Mouse (Mus musculus): Measurements from ENCODE around the gene Vill. TPM values are rescaled to one million over a fixed set of nuclear protein-coding genes. Genes with fewer than 3 reads are reported as not detected.
A peak's percentile ranks its signal among the peaks of the same experiment; 100 is the strongest.

Gene Vill
- total and polyA plus RNA-seq, 2 experiments from 2014 or later, result 3.3 to 5.9 TPM

DNA sequence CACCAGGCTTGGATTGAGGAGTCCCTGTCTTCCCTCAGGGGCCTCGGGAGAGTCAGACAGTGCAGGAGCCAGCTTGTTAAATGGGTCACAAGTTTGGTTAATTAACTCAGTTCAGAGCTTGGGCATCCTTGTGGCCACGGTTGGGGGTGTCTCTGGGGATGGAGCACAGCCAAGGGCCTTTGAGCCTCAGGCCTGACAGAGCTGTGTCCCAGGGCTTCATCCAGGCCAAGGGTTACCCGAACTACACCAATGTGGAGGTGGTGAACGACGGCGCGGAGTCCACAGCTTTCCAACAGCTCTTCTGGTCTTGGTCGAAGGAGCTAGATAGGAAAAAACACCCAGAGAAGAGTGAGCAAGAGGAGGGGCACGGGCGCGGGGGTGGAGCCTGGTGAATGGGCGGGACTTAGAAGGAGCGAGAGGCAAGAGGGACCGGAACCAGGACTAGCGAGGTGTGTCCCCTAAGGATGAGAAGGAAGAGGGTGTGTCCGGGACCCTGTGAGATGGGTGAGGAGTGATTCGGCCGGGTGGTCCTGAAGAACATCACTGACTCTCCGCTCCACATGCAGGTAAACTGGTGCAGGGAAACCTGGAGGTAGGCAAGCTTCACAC, 10.6 kb downstream of the Vill start:
- no peak overlapping the region for H3K4me2 ChIP-seq (ENCODE audit: low read depth, low read length)
- WGBS, result 38% methylated on average over 19 of the region's 19 CpGs
- no peak overlapping the region for H3K4me3 ChIP-seq (ENCODE audit: low read length)

GRCm38 (mm10) chr9:119064296-119064695, 11.7 kb downstream of the Vill start:
- Histone ChIP-seq H3K9me3 (ENCODE audit: low read length) (no peaks in the 10 kb centered on the region), H3K36me3 (ENCODE audit: insufficient read depth, low read length) (no peaks in the 10 kb centered on the region), H3K4me1 (ENCODE audit: insufficient read depth, low read length) (no peaks in the 10 kb centered on the region), H3K4me2 (ENCODE audit: low read depth, low read length) (no peak overlapping the region), H3K9ac (replicated peaks; ENCODE audit: low read length) (no peak overlapping the region), H3K27ac (no peak overlapping the region), H3K4me3 (ENCODE audit: low read length) (no peak overlapping the region), H3K27me3 (ENCODE audit: insufficient read depth, low read length) (no peaks in the 10 kb centered on the region)
- WGBS, result 72% methylated on average over 4 of the region's 4 CpGs
- DNase-seq (ENCODE audit: low spot score) (no peak), ATAC-seq (no peak)
- TF ChIP-seq CTCF (IDR thresholded peaks at IDR 0.05; ENCODE audit: low read depth), result no peak

More for the DNA sequence above, 10.6 kb downstream of the Vill start:
- no peak for TF ChIP-seq CTCF (IDR thresholded peaks at IDR 0.05; ENCODE audit: low read depth)
- no peak overlapping the region for H3K27ac ChIP-seq
- DNase-seq (ENCODE audit: low spot score), result no peak
- no peaks in the 10 kb centered on the region for H3K36me3 ChIP-seq (ENCODE audit: insufficient read depth, low read length)
- H3K9ac ChIP-seq (replicated peaks; ENCODE audit: low read length), result no peak overlapping the region
- peak; percentile 43; the same call in 1 of the 2 replicates for ATAC-seq
- no peaks in the 10 kb centered on the region for H3K4me1 ChIP-seq (ENCODE audit: insufficient read depth, low read length)
- H3K27me3 ChIP-seq (ENCODE audit: insufficient read depth, low read length), result no peaks in the 10 kb centered on the region
- no peaks in the 10 kb centered on the region for H3K9me3 ChIP-seq (ENCODE audit: low read length)

DNA sequence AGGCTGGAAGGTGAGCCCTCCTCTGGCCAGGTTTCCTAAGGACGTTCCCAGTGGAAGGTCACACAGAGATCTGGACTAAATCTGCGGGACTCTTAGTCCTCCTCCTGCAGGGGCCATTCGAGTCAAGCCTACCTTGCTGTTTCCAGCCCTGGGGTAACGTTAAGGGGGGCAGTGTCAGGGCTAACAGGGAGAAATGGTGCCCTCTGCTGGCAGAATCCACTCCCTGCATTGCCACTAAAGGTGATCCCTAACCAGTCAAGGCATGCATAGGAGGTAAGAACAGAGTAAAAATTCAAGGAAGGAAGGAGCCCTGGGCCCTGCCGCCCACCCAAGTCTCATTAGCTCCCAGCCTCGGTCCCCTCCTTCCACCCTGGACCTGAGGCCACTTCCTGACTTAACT, 15.0 kb downstream of the Vill start:
- no peak overlapping the region for H3K4me3 ChIP-seq (ENCODE audit: low read length)
- ATAC-seq (0 out of 2 replicates have a peak, but pooled peaks have one; percentile 53), DNase-seq (ENCODE audit: low spot score) (peak; percentile 87)
- no peak overlapping the region for H3K4me2 ChIP-seq (ENCODE audit: low read depth, low read length)
- 4% methylated on average over 6 of the region's 6 CpGs for WGBS
- TF ChIP-seq CTCF (IDR thresholded peaks at IDR 0.05; ENCODE audit: low read depth), result peak; percentile 97
- no peaks in the 10 kb centered on the region for H3K9me3 ChIP-seq (ENCODE audit: low read length)
- H3K27ac ChIP-seq, result no peak overlapping the region
- no peak overlapping the region for H3K9ac ChIP-seq (replicated peaks; ENCODE audit: low read length)
- no peaks in the 10 kb centered on the region for H3K4me1 ChIP-seq (ENCODE audit: insufficient read depth, low read length)
- H3K27me3 ChIP-seq (ENCODE audit: insufficient read depth, low read length), result no peaks in the 10 kb centered on the region
- H3K36me3 ChIP-seq (ENCODE audit: insufficient read depth, low read length), result peaks cover 11% of the 10 kb centered on the region; the same call in 1 of the 2 replicates

DNA sequence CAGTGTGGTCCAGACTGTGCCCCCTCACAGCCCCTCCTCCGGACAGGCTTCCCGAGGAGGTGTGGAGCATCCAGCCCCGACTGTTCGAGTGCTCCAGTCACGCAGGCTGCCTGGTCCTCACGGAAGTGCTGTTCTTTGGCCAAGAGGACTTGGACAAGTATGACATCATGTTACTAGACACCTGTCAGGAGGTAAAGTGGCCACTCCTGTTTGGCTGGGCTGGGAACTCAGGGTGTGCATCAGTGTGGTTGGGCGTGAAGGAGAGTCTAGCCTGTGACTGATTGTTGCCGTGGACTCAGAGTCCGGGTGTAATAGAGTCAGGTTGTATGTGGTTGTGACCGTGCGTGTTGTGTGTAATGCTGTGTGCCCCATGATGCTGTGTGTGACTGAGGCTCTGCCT, 15.7 kb downstream of the Vill start:
- Histone ChIP-seq H3K9ac (replicated peaks; ENCODE audit: low read length) (no peak overlapping the region), H3K4me3 (ENCODE audit: low read length) (no peak overlapping the region), H3K27ac (no peak overlapping the region), H3K9me3 (ENCODE audit: low read length) (no peaks in the 10 kb centered on the region), H3K4me2 (ENCODE audit: low read depth, low read length) (no peak overlapping the region), H3K36me3 (ENCODE audit: insufficient read depth, low read length) (peaks cover 11% of the 10 kb centered on the region; the same call in 1 of the 2 replicates), H3K4me1 (ENCODE audit: insufficient read depth, low read length) (no peaks in the 10 kb centered on the region), H3K27me3 (ENCODE audit: insufficient read depth, low read length) (no peaks in the 10 kb centered on the region)
- DNase-seq (ENCODE audit: low spot score), result no peak
- ATAC-seq, result peak; percentile 34; the same call in 1 of the 2 replicates
- no peak for TF ChIP-seq CTCF (IDR thresholded peaks at IDR 0.05; ENCODE audit: low read depth)
- 87% methylated on average over 11 of the region's 11 CpGs for WGBS

- H3K4me1 ChIP-seq (ENCODE audit: insufficient read depth, low read length), result no peaks in the 10 kb centered on the region
- H3K4me2 ChIP-seq (ENCODE audit: low read depth, low read length), result no peak overlapping the region
- no peaks in the 10 kb centered on the region for H3K27me3 ChIP-seq (ENCODE audit: insufficient read depth, low read length)
- no peaks in the 10 kb centered on the region for H3K9me3 ChIP-seq (ENCODE audit: low read length)
- WGBS, result 80% methylated on average over 13 of the region's 13 CpGs
- H3K27ac ChIP-seq, result no peak overlapping the region
- DNase-seq (ENCODE audit: low spot score), result no peak
- no peak for TF ChIP-seq CTCF (IDR thresholded peaks at IDR 0.05; ENCODE audit: low read depth)
- H3K9ac ChIP-seq (replicated peaks; ENCODE audit: low read length), result no peak overlapping the region
- ATAC-seq, result no peak
- H3K36me3 ChIP-seq (ENCODE audit: insufficient read depth, low read length), result peaks cover 19% of the 10 kb centered on the region; the same call in 1 of the 2 replicates
- no peak overlapping the region for H3K4me3 ChIP-seq (ENCODE audit: low read length)
Observed at GRCm38 (mm10) chr9:119070173-119070825, 17.7 kb downstream of the Vill start.

DNA sequence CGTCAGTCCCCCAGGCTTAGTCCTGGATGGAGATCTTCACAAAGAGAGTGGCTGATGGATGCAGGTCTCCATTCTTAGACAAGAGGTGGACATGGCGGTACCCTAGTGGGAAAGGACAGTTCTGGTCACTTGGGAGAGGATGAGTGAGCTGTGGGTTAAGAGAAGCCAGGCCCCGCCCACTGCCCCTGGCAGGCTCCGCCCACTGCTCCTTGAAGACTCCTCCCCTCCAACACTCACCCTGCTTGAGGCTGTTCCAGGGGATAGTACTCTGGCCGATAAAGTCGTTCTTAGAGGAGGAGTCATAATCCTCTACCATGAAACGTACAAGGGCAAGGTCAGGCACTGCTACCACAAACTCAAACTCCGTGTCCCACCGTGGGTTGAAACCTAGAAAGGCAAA, 19.2 kb downstream of the Vill start:
- Histone ChIP-seq H3K9me3 (ENCODE audit: low read length) (no peaks in the 10 kb centered on the region), H3K27ac (no peak overlapping the region), H3K4me2 (ENCODE audit: low read depth, low read length) (no peak overlapping the region), H3K36me3 (ENCODE audit: insufficient read depth, low read length) (peaks cover 23% of the 10 kb centered on the region; the same call in 1 of the 2 replicates), H3K4me3 (ENCODE audit: low read length) (no peak overlapping the region), H3K9ac (replicated peaks; ENCODE audit: low read length) (no peak overlapping the region), H3K27me3 (ENCODE audit: insufficient read depth, low read length) (no peaks in the 10 kb centered on the region), H3K4me1 (ENCODE audit: insufficient read depth, low read length) (no peaks in the 10 kb centered on the region)
- ATAC-seq (no peak), DNase-seq (ENCODE audit: low spot score) (no peak)
- no peak for TF ChIP-seq CTCF (IDR thresholded peaks at IDR 0.05; ENCODE audit: low read depth)
- 88% methylated on average over 9 of the region's 9 CpGs for WGBS
